Mouse (Mus musculus): ENCODE measurements around the gene Kbtbd12.

DNA sequence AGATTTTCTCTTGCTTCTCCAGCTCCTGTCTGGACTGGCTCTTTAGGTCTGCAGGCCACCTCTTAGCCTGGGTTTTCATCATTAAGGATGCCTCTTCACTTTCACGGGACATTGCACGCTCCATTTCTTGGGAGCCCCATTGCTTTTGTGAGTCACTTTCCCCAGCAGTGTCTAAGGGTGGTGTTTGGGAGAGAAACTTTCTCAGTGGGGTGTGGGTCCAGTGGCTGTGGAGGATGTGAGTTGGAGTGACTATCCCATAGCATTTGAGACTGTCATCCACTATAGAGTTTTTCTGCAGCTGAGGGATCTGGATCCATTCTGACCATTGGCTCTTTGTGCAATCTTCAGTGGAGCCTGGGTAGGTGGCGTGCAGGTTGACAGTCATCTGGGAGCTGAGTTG lies 114.3 kb downstream of the Kbtbd12 start:
- TF ChIP-seq EP300 (optimal IDR thresholded peaks at IDR 0.05) (no peak), CTCF (IDR thresholded peaks at IDR 0.05; ENCODE audit: low read depth) (no peak)
